Mouse (Mus musculus) ES-Bruce4 (cell line): Measurements from ENCODE around the gene Tmprss9.

Experiments
- CTCF ChIP-seq: IDR thresholded peaks from one replicate; pipeline ENCODE4 v1.8.1; 2011; ENCODE audit warnings: low read depth, low read length
- EP300 ChIP-seq: IDR thresholded peaks from 2 replicates; pipeline ENCODE4 v1.6.1; 2011; ENCODE audit warnings: low read depth, low read length; ENCODE audit not compliant: insufficient read depth
- POLR2A ChIP-seq: IDR thresholded peaks from one replicate; pipeline ENCODE4 v1.8.1; 2011; ENCODE audit warnings: low read length; ENCODE audit not compliant: insufficient read depth

- TF ChIP-seq POLR2A (no peak), EP300 (no peak), CTCF (no peak)
Measured at GRCm38 (mm10) chr10:80936810-80937164, 65.1 kb downstream of the Tmprss9 start.
